ENCODE assay signal across 21 mouse cellular contexts in genomic region chr6:33227371-33227770, GRCm38 (mm10). TPM values are rescaled to one million over a fixed set of nuclear protein-coding genes. Genes with fewer than 3 reads are reported as not detected.
DNase-seq lines count a peak whose midpoint lies in the region; ATAC-seq and TF ChIP-seq lines count a peak whose summit lies in the region.
"Had no signal": no experiment of that assay in that cellular context is flagged by ENCODE, and none has a peak within 500 bp of the region (broad histone marks: within the 10 kb centered on the region; RNA-seq: fewer than 3 reads in every experiment).

No protein-coding gene starts in this region.

- H3K27ac ChIP-seq in kidney, embryonic 14.5 days (ENCODE audit: low read depth, low read length), result no peak overlapping the region
- H3K27ac ChIP-seq in lung, postnatal 0 days (ENCODE audit: low read length), result no peak overlapping the region
- H3K27ac ChIP-seq in intestine, embryonic 15.5 days, result 0 out of 2 replicates have a peak overlapping the region, but pooled peaks have one; percentile 13
- H3K27ac ChIP-seq in limb, embryonic 10.5 days, result peak overlapping the region; percentile 50; the same call in 1 of the 2 replicates
- no peak overlapping the region for H3K27ac ChIP-seq in forebrain, embryonic 10.5 days
- H3K27ac ChIP-seq: gastrocnemius, adult 2 months; heart, embryonic 10.5 days; hindbrain, embryonic 14.5 days; liver, embryonic 13.5 days had no signal

- no peaks in the 10 kb centered on the region for H3K36me3 ChIP-seq in kidney, embryonic 14.5 days (ENCODE audit: control insufficient read depth, insufficient read depth, low read length)
- no peaks in the 10 kb centered on the region; the same call in 1 of the 2 replicates for H3K36me3 ChIP-seq in lung, postnatal 0 days (ENCODE audit: insufficient read depth, low read length)
- no peaks in the 10 kb centered on the region for H3K36me3 ChIP-seq in intestine, embryonic 15.5 days
- no peaks in the 10 kb centered on the region for H3K36me3 ChIP-seq in limb, embryonic 10.5 days
- no peaks in the 10 kb centered on the region for H3K36me3 ChIP-seq in forebrain, embryonic 10.5 days (replicated peaks)
- H3K36me3 ChIP-seq: heart, embryonic 10.5 days; liver, embryonic 13.5 days had no signal

- no peaks in the 10 kb centered on the region for H3K9me3 ChIP-seq in kidney, embryonic 14.5 days (ENCODE audit: control insufficient read depth, low read length)
- no peaks in the 10 kb centered on the region for H3K9me3 ChIP-seq in lung, postnatal 0 days (ENCODE audit: low read length)
- no peaks in the 10 kb centered on the region for H3K9me3 ChIP-seq in intestine, embryonic 15.5 days
- no peaks in the 10 kb centered on the region for H3K9me3 ChIP-seq in limb, embryonic 10.5 days (replicated peaks)
- H3K9me3 ChIP-seq in forebrain, embryonic 10.5 days, result no peaks in the 10 kb centered on the region
- H3K9me3 ChIP-seq: heart, embryonic 10.5 days; liver, embryonic 13.5 days had no signal

- H3K27me3 ChIP-seq in kidney, embryonic 14.5 days (ENCODE audit: control insufficient read depth, insufficient read depth, low read length), result no peaks in the 10 kb centered on the region
- H3K27me3 ChIP-seq in lung, postnatal 0 days (replicated peaks; ENCODE audit: insufficient read depth, low read length), result no peaks in the 10 kb centered on the region
- H3K27me3 ChIP-seq in intestine, embryonic 15.5 days (replicated peaks), result no peaks in the 10 kb centered on the region
- no peaks in the 10 kb centered on the region for H3K27me3 ChIP-seq in limb, embryonic 10.5 days (ENCODE audit: low read depth, poor library complexity, severe bottlenecking)
- H3K27me3 ChIP-seq in forebrain, embryonic 10.5 days (ENCODE audit: poor library complexity, severe bottlenecking), result no peaks in the 10 kb centered on the region
- H3K27me3 ChIP-seq: liver, embryonic 13.5 days had no signal

- no peak for DNase-seq in kidney, adult 11 months
- DNase-seq in lung, postnatal 0 days (ENCODE audit: low spot score), result no peak
- DNase-seq in lung, postnatal 14 days, result no peak
- no peak for DNase-seq in limb, embryonic 10.5 days (ENCODE audit: low spot score)
- no peak for DNase-seq in forebrain, embryonic 10.5 days (ENCODE audit: extremely low spot score, low spot score)
- no peak for DNase-seq in spleen, adult 12 weeks (ENCODE audit: low spot score)
- DNase-seq: adrenal gland, postnatal 36 days; B cell, adult 2 months; cerebellum, adult 11-12 months; cerebellum, postnatal 14 days; gastrocnemius, adult 2 months; kidney, postnatal 25 days; layer of hippocampus, adult 9-11 months; liver, embryonic 13.5 days; lung, postnatal 4 days; thymus, postnatal 14 days had no signal

- H3K9ac ChIP-seq in kidney, embryonic 14.5 days (ENCODE audit: low read depth, low read length), result no peak overlapping the region
- H3K9ac ChIP-seq in lung, postnatal 0 days (replicated peaks; ENCODE audit: low read depth), result no peak overlapping the region
- H3K9ac ChIP-seq in intestine, embryonic 15.5 days, result no peak overlapping the region
- H3K9ac ChIP-seq: hindbrain, embryonic 14.5 days; liver, embryonic 13.5 days had no signal

- H3K4me1 ChIP-seq in kidney, embryonic 14.5 days (ENCODE audit: control insufficient read depth, insufficient read depth, low read length), result 0 out of 2 replicates have a peak, but pooled peaks cover 2% of the 10 kb centered on the region
- H3K4me1 ChIP-seq in lung, postnatal 0 days (ENCODE audit: insufficient read depth, low read depth, low read length), result no peaks in the 10 kb centered on the region
- no peaks in the 10 kb centered on the region for H3K4me1 ChIP-seq in intestine, embryonic 15.5 days (replicated peaks)
- H3K4me1 ChIP-seq in limb, embryonic 10.5 days, result peaks cover 11% of the 10 kb centered on the region; the same call in 1 of the 2 replicates
- 0 out of 2 replicates have a peak, but pooled peaks cover 7% of the 10 kb centered on the region for H3K4me1 ChIP-seq in forebrain, embryonic 10.5 days
- H3K4me1 ChIP-seq: heart, embryonic 10.5 days; liver, embryonic 13.5 days had no signal

- 0 out of 2 replicates have a peak overlapping the region, but pooled peaks have one; percentile 2 for H3K4me2 ChIP-seq in kidney, embryonic 14.5 days (replicated peaks; ENCODE audit: low read depth, low read length)
- H3K4me2 ChIP-seq in lung, postnatal 0 days (replicated peaks; ENCODE audit: low read depth, low read length), result 0 out of 2 replicates have a peak overlapping the region, but pooled peaks have one; percentile 17
- peak overlapping the region; percentile 41 for H3K4me2 ChIP-seq in intestine, embryonic 15.5 days (replicated peaks)
- H3K4me2 ChIP-seq: hindbrain, embryonic 14.5 days; liver, embryonic 13.5 days had no signal

- TF ChIP-seq CTCF in lung, postnatal 0 days (IDR thresholded peaks at IDR 0.05), result no peak

- 32% methylated on average over 8 of the region's 8 CpGs for WGBS in kidney, embryonic 14.5 days
- WGBS in lung, postnatal 0 days, result 42% methylated on average over 8 of the region's 8 CpGs
- 28% methylated on average over 8 of the region's 8 CpGs for WGBS in intestine, embryonic 15.5 days
- 66% methylated on average over 8 of the region's 8 CpGs for WGBS in limb, embryonic 10.5 days
- WGBS in forebrain, embryonic 10.5 days, result 56% methylated on average over 8 of the region's 8 CpGs

- no peak for TF ChIP-seq EP300 in lung, postnatal 0 days (IDR thresholded peaks at IDR 0.05)

- no peak for ATAC-seq in kidney, embryonic 14.5 days (ENCODE audit: low FRiP score, low TSS enrichment)
- no peak for ATAC-seq in lung, postnatal 0 days
- peak; percentile 84 for ATAC-seq in intestine, embryonic 15.5 days

- no peak overlapping the region for H3K4me3 ChIP-seq in kidney, embryonic 14.5 days (ENCODE audit: low read length)
- H3K4me3 ChIP-seq in lung, postnatal 0 days (ENCODE audit: low read depth, low read length), result no peak overlapping the region
- no peak overlapping the region for H3K4me3 ChIP-seq in intestine, embryonic 15.5 days (replicated peaks)
- H3K4me3 ChIP-seq in limb, embryonic 10.5 days, result no peak overlapping the region
- no peak overlapping the region for H3K4me3 ChIP-seq in forebrain, embryonic 10.5 days
- H3K4me3 ChIP-seq: gastrocnemius, adult 2 months; heart, embryonic 10.5 days; liver, embryonic 13.5 days; myocyte had no signal

RNA-seq across cellular contexts. Expression of gene Exoc4, which starts 21.5 kb away (rescaled TPM):
- polyA plus RNA-seq in kidney, embryonic 14.5 days (2014; fragmentation: Nextera tagmentation; extraction: Ambion mirVana), result 27.6 and 31.5 TPM in 2 replicates
- polyA plus RNA-seq in lung, postnatal 0 days (2015; fragmentation: Nextera tagmentation; extraction: Ambion mirVana), result 11.7 and 15.1 TPM in 2 replicates
- polyA plus RNA-seq in intestine, embryonic 15.5 days (2015; fragmentation: Nextera tagmentation; extraction: Ambion mirVana), result 26.4 and 26.6 TPM in 2 replicates
- polyA plus RNA-seq in limb, embryonic 10.5 days (2016; fragmentation: Nextera tagmentation; extraction: Ambion mirVana), result 24.5 and 28.7 TPM in 2 replicates
- polyA plus RNA-seq in forebrain, embryonic 10.5 days (2016; fragmentation: Nextera tagmentation; extraction: Ambion mirVana), result 35.0 and 39.2 TPM in 2 replicates

Comparison
In these comparisons a context has a peak if more than half of its experiments do, and no peak if none do; other contexts are left out.
1. H3K27ac ChIP-seq: peak in intestine, embryonic 15.5 days (single experiment) and limb, embryonic 10.5 days (single experiment); none in kidney, embryonic 14.5 days (single experiment), lung, postnatal 0 days (single experiment) and forebrain, embryonic 10.5 days (single experiment).
2. Peak in every context shown above with its lines, with median percentiles within 50 percentile points of each other: H3K4me2 ChIP-seq.